Mouse (Mus musculus) Muller cell, postnatal 12 days (primary cell): ENCODE measurements around the gene Gm2000.
A peak's percentile ranks its signal among the peaks of the same experiment; 100 is the strongest.
"Not testable (repeated sequence)": the region's sequence is repeated elsewhere in the genome, so short reads cannot be mapped to it uniquely, and the experiment has no call there.

ENCODE experiments used
- DNase-seq: peaks from one replicate; pipeline ENCODE4 v3.0.0-alpha.2; 2015; ENCODE audit errors: inconsistent ontology term

The Gm2000 gene

DNA sequence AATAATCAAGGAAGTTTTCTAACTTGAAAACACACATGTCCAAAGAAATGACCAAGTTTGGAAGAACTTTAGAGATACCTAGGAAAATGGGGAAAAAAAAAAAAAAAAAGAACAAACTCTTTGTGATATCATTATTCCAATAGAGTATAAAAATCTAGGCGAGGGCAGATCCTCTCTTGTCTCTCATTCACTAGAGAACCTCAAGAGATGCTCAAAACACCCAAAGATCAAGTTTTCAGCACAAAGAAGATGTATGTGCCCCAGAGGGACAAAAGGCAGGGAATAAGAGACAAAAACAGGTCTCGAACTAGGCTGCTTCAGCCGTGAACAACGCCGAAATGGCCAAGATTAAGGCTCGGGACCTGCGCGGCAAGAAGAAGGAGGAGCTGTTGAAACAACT, at the start of gene Gm2000:
TSS of gene Gm2000 (plus strand) at position 301 of the 400 bp plus-strand sequence.
- DNase-seq, result no peak

DNA sequence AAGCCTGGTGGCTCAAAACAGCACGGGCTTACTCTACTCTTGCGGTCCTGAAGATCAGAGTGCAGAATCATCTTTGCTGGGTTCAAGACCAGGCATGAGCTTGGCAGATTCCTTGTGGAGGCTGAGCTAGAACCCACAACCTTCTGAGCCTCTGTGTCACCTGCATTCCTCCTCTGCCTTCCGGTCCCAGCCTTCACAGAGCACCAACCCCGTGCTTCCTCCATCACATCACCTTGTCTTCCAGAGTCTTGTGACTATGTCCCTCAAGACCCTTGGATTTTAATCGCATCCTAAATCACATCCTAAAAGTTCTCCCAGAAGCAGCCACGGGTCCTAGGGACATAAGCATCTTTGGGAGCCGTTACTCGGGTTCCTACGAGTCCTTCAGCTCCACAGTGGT, 42.7 kb upstream of the Gm2000 start:
- DNase-seq, result no peak

DNA sequence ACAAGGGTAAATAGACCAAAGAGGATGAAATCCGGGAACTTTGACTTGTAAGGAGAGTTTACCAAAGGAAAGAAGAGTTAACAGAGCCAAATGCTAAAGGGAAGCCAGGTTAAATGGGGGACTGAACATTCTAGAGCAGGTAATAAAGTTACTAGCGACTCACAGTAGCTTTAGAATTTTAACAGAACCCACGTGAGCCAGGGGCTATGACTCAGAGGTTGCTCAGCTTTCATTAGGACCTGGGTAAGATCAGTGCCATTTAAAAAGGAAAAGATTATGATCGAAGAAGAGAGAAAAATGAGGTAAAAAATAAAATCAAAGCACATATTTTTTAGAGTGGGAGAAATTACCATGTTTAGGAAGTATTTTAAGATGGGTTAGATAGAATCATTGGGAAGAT, 25.0 kb upstream of the Gm2000 start:
- DNase-seq, result no peak

DNA sequence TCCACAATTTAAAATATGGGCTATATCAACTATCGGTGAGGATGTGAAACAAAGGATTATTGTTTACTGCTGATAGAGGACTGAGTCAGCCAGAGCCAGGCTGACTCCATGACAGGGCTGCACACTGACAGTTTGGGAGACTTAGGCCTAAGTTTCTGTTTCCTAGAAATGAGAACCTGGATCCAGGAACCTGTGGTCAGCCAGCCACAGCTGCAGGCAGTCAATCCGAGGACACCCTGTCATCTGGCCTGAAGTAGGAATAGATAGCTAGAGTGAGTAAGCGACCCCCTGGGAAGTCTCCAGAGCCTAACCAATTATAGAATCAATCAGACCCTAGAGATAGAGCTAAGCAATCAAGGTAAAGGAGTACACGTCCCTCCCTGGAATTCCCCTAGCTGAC, 21.4 kb upstream of the Gm2000 start:
- DNase-seq, result peak; percentile 53

DNA sequence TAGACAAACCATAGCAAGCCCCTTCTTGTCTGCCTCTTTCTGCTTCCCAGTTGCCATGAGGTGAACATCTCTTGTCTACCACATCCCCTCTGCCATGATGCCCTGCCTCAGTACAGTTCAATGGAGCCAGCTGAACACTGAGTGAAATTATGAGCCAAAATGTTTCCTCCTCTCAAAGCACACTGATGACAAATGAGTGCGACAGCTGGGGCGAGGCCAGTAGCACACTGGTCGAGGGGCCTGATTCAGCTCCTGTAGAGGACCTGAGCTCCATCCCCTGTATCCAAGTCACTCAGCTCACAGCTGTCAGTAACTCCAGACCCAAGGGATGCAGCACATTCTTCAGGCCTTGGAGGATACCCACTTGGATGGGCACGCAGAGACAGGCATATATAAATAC, 20.2 kb upstream of the Gm2000 start:
- DNase-seq, result no peak

DNA sequence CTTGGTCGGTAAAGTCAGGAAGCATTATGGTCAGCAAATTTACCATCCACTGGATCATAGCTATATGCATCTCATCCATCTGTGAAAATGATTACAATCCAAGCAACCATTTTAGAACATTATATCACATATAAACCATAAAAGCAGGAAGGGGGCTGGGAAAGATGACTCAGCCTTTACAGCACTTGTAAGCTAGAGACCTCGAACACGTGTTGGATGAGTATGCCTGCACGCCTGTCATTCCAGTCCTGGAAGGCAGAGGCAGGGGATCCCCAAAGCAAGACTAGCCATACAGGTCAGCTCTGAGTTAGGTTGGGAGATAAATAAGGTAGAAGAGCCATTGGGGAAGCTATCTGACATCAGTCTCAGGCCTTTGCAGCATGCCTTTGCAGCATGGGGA, 16.8 kb upstream of the Gm2000 start:
- no peak for DNase-seq

DNA sequence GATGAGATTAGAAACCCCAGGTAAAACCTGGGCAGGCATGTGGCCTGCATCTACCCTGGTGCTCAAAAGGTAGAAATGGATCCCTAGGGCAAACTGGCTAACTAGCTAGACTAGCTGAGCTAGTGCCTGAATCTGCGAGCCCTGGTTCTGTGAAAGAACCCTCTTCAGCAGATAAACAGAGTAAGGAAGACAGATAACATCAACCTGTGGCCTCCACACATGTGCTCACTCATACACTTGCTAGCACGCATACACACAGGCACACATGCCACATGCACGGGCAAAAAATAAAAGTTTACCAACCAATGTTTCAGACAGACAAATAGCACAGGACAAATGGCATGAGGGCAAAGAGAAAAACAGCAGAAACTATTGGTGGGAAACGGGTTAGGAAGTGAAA, 15.4 kb upstream of the Gm2000 start:
- DNase-seq, result no peak

DNA sequence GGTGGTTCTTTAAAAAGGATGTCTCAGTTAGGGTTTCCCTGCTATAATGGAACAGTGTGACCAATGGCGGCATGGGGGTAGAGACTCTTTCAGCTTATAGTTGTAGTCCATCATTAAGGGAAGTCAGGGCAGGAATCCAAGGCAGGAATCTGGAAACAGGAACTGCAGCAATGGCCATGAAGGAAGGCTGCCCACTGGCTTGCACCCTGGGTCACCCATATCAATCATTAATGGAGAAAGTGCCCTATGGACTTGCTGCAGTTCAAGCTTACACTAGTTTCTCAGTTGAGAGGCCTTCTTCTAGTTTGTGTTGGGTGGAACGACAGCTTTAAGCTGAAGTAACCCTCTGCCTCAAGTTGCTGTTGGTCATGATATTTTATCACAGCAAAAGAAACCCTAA, 13.4 kb upstream of the Gm2000 start:
- no peak for DNase-seq

DNA sequence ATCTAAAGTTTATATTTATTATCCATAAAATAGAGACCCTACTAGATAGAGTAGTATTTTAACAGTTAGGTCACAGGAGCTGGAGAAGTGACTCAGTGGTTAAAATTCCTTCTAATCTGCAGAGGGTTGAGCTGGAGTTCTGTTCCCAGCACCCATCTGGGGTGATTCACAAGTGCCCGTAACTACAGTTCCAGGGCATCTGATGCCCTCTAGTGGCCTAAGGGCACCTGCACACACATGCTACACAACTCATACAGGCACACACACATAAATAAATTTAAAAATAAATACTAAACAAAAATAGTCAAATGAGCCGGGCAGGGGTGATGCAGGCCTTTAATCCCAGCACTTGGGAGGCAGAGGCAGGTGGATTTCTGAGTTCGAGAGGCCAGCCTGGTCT, 15.4 kb downstream of the Gm2000 start:
- DNase-seq, result no peak

DNA sequence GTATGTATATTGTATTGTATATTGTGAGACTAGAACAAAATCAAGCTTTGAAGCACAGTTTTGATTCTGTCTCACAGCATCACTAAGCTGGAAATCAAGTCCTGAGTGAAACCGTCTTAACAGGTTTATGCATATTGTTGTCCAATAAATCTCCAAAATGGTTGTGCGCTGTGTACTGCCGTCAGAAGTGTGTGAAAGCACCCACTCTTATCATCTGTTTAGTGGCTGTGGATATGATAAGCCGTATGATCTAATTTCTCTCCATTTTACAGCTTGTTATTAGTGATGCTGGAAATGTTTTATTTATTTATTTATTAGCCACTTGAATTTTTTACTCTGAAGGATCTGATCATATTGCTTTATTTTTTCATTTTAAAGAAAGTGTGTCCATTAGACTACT, 20.4 kb downstream of the Gm2000 start:
- no peak for DNase-seq

DNA sequence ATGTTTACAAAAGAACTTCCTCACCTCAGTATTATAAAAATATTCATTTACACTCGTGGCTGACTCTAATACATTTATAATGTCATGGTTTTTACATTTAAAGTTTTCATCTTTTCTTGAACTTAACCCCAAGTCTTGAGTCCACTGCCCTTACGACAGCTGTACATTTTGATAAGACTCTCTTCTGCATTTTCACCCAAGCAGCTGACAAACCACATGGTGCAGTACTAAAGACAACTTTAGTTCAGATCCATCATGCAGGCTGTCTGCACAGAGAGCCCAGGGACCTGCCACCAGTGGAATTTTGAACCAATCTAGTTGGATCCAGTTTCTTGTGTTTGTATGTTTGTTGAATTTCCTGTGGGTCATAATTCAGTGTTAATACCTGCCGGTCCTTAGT, 21.0 kb downstream of the Gm2000 start:
- DNase-seq, result no peak

DNA sequence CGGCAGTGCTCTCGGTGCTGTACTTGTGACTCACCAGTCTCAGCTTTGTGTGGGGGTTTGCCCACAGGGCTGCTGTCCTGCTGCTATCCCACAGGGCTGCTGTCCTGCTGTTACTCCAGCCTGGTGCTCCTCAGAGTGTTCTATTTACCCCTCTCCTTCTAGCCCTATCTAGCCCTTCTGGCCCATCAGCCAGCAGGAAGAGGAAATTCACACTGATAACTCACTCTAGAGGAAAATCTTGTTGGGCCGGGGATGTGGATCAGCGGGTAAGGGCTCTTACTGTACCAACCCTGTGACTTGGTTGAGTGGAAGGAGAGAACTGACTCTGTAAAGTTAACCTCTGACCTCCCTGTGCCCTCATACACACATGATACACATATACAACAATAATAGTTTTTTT, 27.3 kb downstream of the Gm2000 start:
- DNase-seq, result no peak

DNA sequence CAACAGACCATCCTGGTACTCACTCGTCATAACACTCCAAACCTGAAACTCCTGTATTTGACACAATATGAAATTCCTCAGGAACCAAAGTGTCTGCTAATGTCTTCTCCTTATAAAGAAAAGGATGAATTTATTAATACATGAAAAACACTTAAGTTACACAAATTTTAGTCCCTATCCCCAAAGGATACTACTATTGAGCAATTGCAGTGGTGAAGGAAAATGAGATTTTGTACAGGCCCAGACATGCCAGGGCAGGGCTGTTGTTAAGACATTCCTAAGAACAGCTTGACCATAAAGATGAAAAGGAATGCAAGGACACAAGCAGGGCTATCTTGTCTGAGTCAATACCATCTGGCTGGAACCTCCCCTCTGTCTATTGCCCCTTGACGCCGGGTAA, 34.3 kb downstream of the Gm2000 start:
- not testable (repeated sequence) for DNase-seq

DNA sequence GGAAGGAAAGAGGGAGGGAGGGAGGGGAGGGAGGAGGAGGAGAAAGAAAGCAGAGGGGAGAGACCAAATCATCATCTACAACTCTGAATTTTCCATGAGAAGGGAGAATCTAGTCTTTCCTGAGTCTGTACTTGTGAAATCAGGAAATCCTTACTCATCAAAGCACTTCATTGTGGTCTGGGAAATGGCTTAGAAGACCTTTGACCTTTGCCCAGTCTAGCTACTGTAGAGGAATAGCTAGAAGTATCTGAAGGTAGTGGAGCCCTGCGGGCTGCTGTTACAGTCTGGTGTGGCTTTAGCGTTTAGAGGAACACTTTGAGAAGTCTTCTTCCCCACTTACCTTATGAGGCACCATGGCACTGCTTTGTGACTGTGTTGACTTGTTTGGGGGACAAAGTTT, 36.7 kb downstream of the Gm2000 start:
- DNase-seq, result no peak

DNA sequence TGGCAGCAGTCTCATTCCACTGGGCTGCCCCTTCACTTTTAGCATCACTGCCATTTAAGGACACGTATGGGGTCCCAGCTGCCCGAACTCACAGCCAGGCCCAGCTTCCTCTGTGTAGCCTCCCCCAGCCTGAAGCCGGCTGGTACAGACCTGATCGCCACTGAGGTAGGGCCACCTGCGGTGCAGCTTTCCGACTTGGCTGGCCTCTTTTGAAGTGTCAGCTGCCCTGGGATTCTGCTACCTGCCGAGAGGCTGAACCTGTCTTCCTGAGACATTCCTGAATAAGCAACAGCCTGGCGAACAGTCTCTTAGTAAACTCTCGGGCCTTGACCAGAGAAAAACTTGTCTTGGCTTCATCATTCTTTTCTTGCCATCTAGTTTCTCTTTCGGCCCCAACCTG, 37.4 kb downstream of the Gm2000 start:
- no peak for DNase-seq

DNA sequence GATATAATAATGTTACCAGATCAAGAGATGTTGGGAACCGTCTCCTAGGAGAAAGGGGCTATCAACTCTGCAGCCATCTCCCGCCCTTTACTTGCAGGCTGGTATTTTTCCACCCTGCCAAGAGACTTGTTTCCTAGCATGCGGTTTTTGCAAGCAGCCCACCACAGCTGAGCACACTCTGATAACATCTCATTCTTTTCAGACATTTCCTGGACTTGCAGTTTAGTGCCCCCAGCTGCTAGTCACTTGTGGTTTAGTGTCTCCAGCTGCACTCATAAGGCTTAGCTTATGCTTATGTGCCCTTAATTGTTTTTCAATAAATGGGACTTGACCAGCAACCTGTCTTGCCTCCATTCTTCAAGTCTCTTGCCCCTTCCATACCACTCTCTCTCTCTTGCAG, 42.2 kb downstream of the Gm2000 start:
- no peak for DNase-seq

DNA sequence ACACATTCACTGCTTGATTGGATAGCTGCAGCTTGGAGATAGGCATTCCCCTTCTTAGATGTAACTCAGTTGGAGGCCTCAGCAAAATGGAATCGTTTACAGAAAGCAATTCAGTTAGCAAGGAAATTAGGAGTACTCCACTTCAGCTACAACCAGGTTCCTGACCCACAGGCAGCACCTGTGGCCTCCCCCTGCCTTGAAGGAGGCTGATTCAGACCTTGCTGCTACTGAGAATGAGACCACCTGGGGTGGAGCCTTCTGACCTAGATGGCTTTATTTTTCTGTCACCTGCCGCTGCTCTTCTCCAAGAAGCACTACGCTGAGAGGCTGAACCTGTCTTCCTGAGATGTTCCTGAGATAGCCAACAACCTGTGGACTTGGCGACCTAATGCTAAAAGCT, 42.7 kb downstream of the Gm2000 start:
- DNase-seq, result no peak
